Mouse (Mus musculus) liver, postnatal 0 days (tissue): Measurements from ENCODE around the gene Sorbs1.

Source experiments
- CTCF ChIP-seq: sonication (generic); IDR thresholded peaks from 2 replicates; pipeline ENCODE4 v1.5.1; 2016; ENCODE audit warnings: antibody characterized with exemption, low read depth
- EP300 ChIP-seq: IDR thresholded peaks from 2 replicates; pipeline ENCODE4 v1.6.1; 2016; ENCODE audit warnings: antibody characterized with exemption, low read depth, mild to moderate bottlenecking

- TF ChIP-seq CTCF (no peak), EP300 (no peak)
Observed at GRCm38 (mm10) chr19:40269526-40269925, 244.1 kb downstream of the Sorbs1 start.
